Mouse (Mus musculus) kidney, adult 2 months (tissue): ENCODE data around the gene Tank. TPM values are rescaled to one million over a fixed set of nuclear protein-coding genes. Genes with fewer than 3 reads are reported as not detected.
A peak's percentile ranks its signal among the peaks of the same experiment; 100 is the strongest.

Experiments
- DNase-seq: peaks from one replicate; pipeline ENCODE4 v3.0.0; 2021
- H3K27ac ChIP-seq: fragments of 200-500 bp; 2 replicates; pipeline ENCODE4 v1.5.1; 2012; ENCODE audit warnings: low read depth, low read length, control low read depth, inconsistent platforms; ENCODE audit not compliant: insufficient read depth
- H3K27me3 ChIP-seq: fragments of 200-500 bp; replicated peaks from 2 replicates; pipeline ENCODE4 v1.6.1; 2012; ENCODE audit warnings: mild to moderate bottlenecking, moderate library complexity, low read length, inconsistent platforms; ENCODE audit not compliant: control insufficient read depth, insufficient read depth
- H3K36me3 ChIP-seq: fragments of 200-500 bp; 2 replicates; pipeline ENCODE4 v1.6.1; 2012; ENCODE audit warnings: mild to moderate bottlenecking, moderate library complexity, low read length, inconsistent platforms; ENCODE audit not compliant: control insufficient read depth, insufficient read depth
- H3K4me1 ChIP-seq: fragments of 200-500 bp; 2 replicates; pipeline ENCODE4 v1.6.1; 2011; ENCODE audit warnings: low read length; ENCODE audit not compliant: control insufficient read depth, insufficient read depth
- H3K4me3 ChIP-seq: fragments of 200-500 bp; 2 replicates; pipeline ENCODE4 v1.5.1; 2011; ENCODE audit warnings: mild to moderate bottlenecking, low read depth, low read length, control low read depth; ENCODE audit not compliant: insufficient read depth
- CTCF ChIP-seq: fragments of 200-500 bp; conservative IDR thresholded peaks from 2 replicates; pipeline ENCODE4 v1.5.1; 2011; ENCODE audit warnings: low read depth, mild to moderate bottlenecking, control low read depth, low read length, moderate library complexity, mixed read lengths; ENCODE audit not compliant: insufficient read depth, insufficient read length
- POLR2A ChIP-seq: fragments of 200-500 bp; IDR thresholded peaks from one replicate; pipeline ENCODE4 v1.6.1; 2011; ENCODE audit warnings: low read depth, low read length, control low read depth
- WGBS: fragments of 180-500 bp; shearing (Covaris S2); methylation state at CpG from one replicate; pipeline ENCODE4 v1.1.7; 2018; 5-methylcytosine and 5-hydroxymethylcytosine counted together
- polyA plus RNA-seq: library from polyadenylated mRNA; depleted of rRNA; stranded (reverse); fragments of >200 nt; gene quantifications from 2 replicates; pipeline ENCODE4 v1.2.3, GENCODE M21; 2012

Gene Tank
- polyA plus RNA-seq, 1 experiment, result 6.4 TPM

GRCm38 (mm10) chr2:61592699-61593029, 14.3 kb downstream of the Tank start:
- Histone ChIP-seq H3K4me3 (no peak overlapping the region), H3K27me3 (no peaks in the 10 kb centered on the region), H3K27ac (no peak overlapping the region), H3K36me3 (no peaks in the 10 kb centered on the region), H3K4me1 (0 out of 2 replicates have a peak, but pooled peaks cover 1% of the 10 kb centered on the region)
- 9% methylated on average over 5 of the region's 5 CpGs for WGBS
- DNase-seq, result no peak
- TF ChIP-seq CTCF (no peak), POLR2A (no peak)

GRCm38 (mm10) chr2:61593030-61593811, 14.8 kb downstream of the Tank start:
- WGBS, result under 1% methylated on average over 62 of the region's 62 CpGs
- no peaks in the 10 kb centered on the region for H3K27me3 ChIP-seq
- DNase-seq, result peak; percentile 97
- H3K4me1 ChIP-seq, result 0 out of 2 replicates have a peak, but pooled peaks cover 2% of the 10 kb centered on the region
- TF ChIP-seq POLR2A, result peak; percentile 87
- no peak for TF ChIP-seq CTCF
- H3K36me3 ChIP-seq, result no peaks in the 10 kb centered on the region
- H3K27ac ChIP-seq, result peak overlapping the region; percentile 90
- H3K4me3 ChIP-seq, result peak overlapping the region; percentile 98

- Histone ChIP-seq H3K27ac (peak overlapping the region; percentile 90), H3K36me3 (no peaks in the 10 kb centered on the region), H3K27me3 (no peaks in the 10 kb centered on the region), H3K4me1 (0 out of 2 replicates have a peak, but pooled peaks cover 2% of the 10 kb centered on the region), H3K4me3 (peak overlapping the region; percentile 98)
- WGBS, result 2% methylated on average over 12 of the region's 12 CpGs
- DNase-seq, result no peak
- TF ChIP-seq CTCF (no peak), POLR2A (no peak)
Observed at GRCm38 (mm10) chr2:61593871-61594304, 15.5 kb downstream of the Tank start.

- Histone ChIP-seq H3K27me3 (no peaks in the 10 kb centered on the region), H3K4me1 (0 out of 2 replicates have a peak, but pooled peaks cover 2% of the 10 kb centered on the region), H3K4me3 (no peak overlapping the region), H3K27ac (no peak overlapping the region), H3K36me3 (no peaks in the 10 kb centered on the region)
- no peak for DNase-seq
- WGBS, result 95% methylated on average over 1 of the region's 1 CpGs
- TF ChIP-seq CTCF (no peak), POLR2A (no peak)
Observed at GRCm38 (mm10) chr2:61599730-61600129, 21.3 kb downstream of the Tank start.

GRCm38 (mm10) chr2:61603461-61603860, 25.1 kb downstream of the Tank start:
- no peak overlapping the region for H3K4me3 ChIP-seq
- no peak for TF ChIP-seq POLR2A
- no peak for TF ChIP-seq CTCF
- H3K36me3 ChIP-seq, result no peaks in the 10 kb centered on the region
- no peaks in the 10 kb centered on the region for H3K4me1 ChIP-seq
- 76% methylated on average over 3 of the region's 3 CpGs for WGBS
- no peak for DNase-seq
- no peaks in the 10 kb centered on the region for H3K27me3 ChIP-seq
- no peak overlapping the region for H3K27ac ChIP-seq

- TF ChIP-seq CTCF (no peak), POLR2A (no peak)
- Histone ChIP-seq H3K4me3 (no peak overlapping the region), H3K4me1 (no peaks in the 10 kb centered on the region), H3K36me3 (no peaks in the 10 kb centered on the region), H3K27ac (no peak overlapping the region), H3K27me3 (no peaks in the 10 kb centered on the region)
- 93% methylated on average over 1 of the region's 1 CpGs for WGBS
- no peak for DNase-seq
Observed at GRCm38 (mm10) chr2:61606942-61607341, 28.6 kb downstream of the Tank start.

GRCm38 (mm10) chr2:61623996-61624395, 45.6 kb downstream of the Tank start:
- Histone ChIP-seq H3K27me3 (no peaks in the 10 kb centered on the region), H3K4me1 (no peaks in the 10 kb centered on the region), H3K4me3 (no peak overlapping the region), H3K27ac (no peak overlapping the region), H3K36me3 (peaks cover 8% of the 10 kb centered on the region; the same call in 1 of the 2 replicates)
- DNase-seq, result no peak
- TF ChIP-seq POLR2A, result no peak
- no peak for TF ChIP-seq CTCF
